Mouse (Mus musculus) thymus, adult 2 months (tissue): ENCODE results near the gene Tspan33.

ENCODE experiments used
- CTCF ChIP-seq: fragments of 200-500 bp; IDR thresholded peaks from 2 replicates; pipeline ENCODE4 v1.5.1; 2012; ENCODE audit warnings: mild to moderate bottlenecking, control low read depth, low read length, moderate library complexity, borderline replicate concordance; ENCODE audit not compliant: control insufficient read depth, poor library complexity, insufficient read depth; ENCODE audit errors: extremely low read depth
- POLR2A ChIP-seq: fragments of 200-500 bp; IDR thresholded peaks from 2 replicates; pipeline ENCODE4 v1.6.1; 2012; ENCODE audit warnings: mild to moderate bottlenecking, low read length, control low read depth, moderate library complexity; ENCODE audit not compliant: control insufficient read depth, poor library complexity, insufficient read depth; ENCODE audit errors: extremely low read depth

GRCm38 (mm10) chr6:29736610-29737458 lies 42.8 kb downstream of the Tspan33 start:
- TF ChIP-seq POLR2A (no peak), CTCF (no peak)
